Mouse (Mus musculus) yolk sac, embryonic 10.5 days (tissue): Measurements from ENCODE around the gene Zfp319.
"Not testable (repeated sequence)": the region's sequence is repeated elsewhere in the genome, so short reads cannot be mapped to it uniquely, and the experiment has no call there.

Experiments used
- DNase-seq: peaks from one replicate; pipeline ENCODE4 v3.0.0-alpha.2; 2017; ENCODE audit warnings: low spot score

Zfp319 gene

DNA sequence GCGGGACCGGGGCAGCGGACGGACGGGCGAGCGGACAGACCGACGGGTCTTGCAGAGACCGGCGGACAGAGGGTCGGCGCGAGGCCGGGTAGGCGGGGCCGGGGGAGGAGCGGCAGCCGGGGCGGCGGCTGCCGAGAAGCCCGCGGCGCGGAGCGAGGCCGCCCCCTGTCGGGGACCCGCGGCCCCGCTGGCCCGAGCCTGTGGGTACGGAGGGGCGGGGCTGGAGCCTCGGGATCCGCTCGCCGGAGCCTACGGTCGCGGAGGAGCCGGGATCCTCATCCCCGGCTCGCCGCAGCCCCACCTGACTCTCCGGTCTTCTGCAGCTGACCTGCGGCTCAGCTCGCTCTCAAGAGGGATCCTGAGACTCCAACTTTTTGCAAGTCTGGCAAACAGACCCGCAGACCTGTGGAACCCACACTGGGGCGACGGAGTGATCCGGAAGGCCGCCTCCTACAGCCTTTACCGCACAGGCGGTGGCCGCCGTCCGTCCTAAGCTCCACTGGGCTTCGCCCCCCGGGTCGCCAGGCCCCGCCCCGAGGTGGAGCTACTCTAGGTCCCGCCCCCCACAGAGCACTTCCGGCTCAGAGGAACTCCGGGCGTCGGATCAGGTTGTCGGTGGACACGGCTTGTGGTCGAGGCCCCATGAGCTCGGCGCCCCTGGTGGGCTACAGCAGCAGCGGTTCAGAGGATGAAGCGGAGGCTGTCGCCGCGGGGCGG lies at the start of gene Zfp319, which contains the start of gene Usb1:
Zfp319 (minus strand) TSS at position 231 of the 717 bp plus-strand sequence.
Usb1 (plus strand) TSS at position 565 of the 717 bp plus-strand sequence.
- DNase-seq, result peak; percentile 96

DNA sequence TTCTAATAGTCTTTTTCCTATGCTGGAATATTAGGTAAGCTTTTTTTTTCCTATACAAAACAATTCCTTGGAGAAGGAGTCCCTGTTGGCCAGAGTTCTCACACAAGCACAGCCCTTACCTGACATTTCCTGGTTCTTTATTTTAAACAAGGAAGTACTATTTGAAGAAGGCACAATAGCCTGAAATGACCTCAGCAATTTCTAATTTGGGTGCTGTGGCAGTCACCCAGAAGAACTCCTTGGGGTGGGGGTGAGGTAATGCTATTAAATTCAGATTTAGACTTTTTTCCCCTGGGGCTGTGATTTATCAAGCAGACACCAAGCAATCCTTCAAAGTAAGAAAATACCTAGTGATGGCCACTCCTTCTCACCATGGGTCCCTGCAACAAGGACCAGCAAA lies 49.2 kb upstream of the Zfp319 start:
- DNase-seq, result no peak

DNA sequence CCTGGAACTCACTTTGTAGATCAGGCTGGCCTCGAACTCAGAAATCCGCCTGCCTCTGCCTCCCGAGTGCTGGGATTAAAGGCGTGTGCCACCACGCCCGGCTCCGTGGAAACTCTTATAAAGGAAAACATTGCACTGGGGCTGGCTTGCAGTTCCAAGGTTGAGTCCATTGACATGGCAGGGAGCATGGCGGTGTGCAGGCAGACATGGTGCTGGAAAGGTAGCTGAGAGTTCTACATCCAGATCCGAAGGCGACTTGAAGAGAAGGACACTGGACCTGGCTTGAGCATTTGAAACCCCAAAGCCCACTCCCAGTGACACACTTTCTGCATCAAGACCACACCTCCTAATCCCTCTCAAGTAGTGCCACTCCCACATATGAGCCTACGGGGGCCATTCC lies 47.2 kb upstream of the Zfp319 start:
- not testable (repeated sequence) for DNase-seq

DNA sequence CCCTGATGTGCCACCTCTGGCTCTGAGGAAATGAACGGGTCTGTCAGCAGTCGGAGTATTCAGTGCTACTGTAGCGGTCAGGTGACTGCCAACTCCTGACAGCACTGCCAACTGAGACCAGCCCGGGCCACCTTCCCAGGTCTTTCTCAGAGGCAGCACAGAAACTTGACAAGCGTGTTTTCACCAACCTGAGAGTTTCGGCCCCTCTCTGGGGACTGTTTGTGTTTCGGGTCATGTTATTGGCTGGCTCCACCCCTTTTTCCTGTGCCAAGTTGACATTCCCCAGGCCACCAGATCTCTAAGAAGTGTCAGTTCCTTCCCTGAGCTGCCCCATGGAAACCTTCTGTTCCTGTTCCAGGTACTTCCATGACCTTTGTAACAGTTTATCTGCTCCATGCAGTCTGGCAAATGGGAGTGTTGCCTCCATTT lies 46.1 kb upstream of the Zfp319 start:
- DNase-seq, result no peak

DNA sequence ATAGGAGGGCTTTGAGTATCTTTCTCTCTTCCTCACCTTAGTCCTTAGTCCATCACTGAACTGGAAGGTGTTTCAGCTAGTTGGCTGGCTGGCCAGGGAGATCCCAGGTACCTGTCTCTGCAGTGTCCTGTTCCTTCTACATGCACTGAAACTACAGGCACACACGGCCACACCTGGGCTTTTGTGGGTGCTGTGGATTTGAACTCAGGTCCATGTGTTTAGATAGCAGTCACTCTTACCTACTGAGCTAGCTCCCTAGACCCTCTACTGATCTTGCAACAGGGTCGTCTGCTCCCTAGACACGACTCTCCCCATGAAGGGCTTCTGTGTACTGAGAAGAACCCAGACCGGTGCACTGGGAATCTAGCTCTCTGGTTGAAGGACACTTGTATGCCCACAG lies 45.4 kb upstream of the Zfp319 start:
- no peak for DNase-seq

DNA sequence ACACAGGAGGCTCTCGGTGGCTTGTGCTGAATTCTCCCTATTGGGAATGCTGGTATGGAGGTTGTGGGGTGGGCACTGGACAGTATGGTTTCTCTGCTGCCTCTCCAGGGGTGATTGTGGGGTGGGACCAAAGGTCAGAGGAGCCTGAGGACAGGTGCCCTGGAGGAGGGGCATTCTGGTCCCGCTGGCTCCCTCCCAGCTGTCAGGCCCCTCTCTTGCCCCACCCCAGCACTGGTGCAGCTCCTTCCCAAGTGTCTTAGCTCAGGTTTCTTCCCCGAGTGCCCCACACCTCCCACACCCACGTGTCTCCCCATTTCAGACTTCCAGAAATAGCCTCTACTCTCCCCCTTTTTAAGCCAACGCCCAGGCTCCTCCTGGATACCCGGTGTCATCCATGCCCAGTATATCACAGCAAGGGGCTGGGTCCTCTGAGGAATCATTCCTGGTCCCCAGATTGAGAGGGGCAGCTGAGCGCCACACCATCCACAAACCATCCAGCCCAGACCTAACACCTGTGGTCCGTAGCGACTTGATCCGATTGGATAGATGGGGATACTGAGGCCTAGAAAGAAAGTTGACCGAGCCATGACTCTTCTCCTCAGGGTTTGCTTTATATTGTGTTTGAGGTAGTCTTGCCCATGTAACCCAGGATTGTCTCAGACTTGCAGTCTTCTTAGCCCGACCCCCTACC lies 44.7 kb upstream of the Zfp319 start:
- DNase-seq, result no peak

DNA sequence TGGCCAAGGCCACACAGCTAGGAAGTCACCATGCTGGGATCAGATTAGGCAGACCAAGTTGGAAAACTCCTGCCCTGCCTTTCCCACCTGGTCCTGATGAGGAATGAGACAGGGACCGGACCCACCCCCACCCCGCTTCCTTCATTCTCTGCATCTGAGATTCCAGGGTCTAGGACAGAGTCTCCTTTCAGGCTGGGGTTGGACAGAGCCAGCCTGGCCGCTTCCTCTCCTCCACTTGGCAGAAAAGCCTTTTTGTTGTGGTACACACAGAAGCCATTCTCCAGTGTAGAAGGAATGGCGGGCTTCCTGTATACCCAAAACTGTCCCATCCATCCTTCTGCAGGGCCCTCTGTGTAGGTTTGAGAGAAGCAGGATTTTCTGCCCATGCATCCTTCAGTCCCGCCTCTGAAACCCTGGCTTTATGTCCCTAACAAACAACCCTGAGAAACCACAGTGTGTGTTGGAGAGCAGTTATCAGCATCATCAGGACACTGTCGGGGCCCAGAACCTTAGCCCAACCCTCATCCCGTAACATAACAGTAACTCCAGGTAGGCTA lies 43.7 kb upstream of the Zfp319 start:
- no peak for DNase-seq

DNA sequence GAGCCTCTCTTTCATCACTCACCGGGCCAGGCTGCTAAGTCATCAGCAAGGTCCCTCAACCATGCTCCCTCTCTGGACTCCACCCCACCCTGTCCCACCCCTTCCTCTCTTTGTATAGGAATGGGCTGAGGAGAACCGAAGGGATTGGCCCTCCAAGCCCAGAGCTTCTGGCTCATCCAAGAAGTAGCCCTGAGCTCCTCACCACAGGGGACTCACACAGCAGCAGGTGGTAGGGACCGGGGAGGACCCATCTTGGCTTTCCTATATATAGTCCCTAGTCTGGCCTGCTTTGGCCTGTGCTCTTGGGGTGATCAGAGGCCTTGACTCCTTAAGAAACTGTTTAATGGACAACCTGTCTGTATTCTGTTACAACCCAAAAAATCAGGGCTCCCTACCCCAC lies 42.7 kb upstream of the Zfp319 start:
- DNase-seq, result no peak

DNA sequence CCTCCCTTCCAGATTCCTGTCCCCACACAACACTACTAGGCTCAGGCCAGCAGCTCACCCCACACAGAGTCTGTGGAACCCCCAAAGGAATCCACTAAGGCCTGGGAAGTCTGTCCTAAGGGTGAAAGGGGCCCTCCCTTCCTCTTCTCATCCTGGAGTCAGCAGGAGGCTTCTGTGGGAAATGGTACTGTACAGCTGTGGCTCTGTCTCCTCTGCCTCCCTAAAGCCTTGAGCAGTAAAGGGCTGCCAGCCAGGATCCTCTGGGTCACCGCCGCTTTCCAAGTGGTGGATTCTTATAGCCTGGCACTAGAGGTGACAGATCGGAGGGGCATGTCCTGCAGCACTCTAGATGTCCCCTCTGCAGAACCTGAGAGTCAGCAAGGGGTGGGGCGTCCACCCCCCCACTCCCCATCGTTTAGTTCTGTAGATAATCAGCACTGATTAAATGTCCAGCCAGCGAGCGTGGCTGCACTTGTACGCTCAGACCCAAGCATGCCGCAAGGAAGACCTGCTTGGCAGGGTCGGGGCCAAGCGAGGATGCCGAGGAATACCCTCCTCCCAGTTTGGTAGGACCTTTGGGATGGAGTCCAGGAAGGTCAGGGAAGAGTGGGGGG lies 41.7 kb upstream of the Zfp319 start:
- DNase-seq, result no peak

DNA sequence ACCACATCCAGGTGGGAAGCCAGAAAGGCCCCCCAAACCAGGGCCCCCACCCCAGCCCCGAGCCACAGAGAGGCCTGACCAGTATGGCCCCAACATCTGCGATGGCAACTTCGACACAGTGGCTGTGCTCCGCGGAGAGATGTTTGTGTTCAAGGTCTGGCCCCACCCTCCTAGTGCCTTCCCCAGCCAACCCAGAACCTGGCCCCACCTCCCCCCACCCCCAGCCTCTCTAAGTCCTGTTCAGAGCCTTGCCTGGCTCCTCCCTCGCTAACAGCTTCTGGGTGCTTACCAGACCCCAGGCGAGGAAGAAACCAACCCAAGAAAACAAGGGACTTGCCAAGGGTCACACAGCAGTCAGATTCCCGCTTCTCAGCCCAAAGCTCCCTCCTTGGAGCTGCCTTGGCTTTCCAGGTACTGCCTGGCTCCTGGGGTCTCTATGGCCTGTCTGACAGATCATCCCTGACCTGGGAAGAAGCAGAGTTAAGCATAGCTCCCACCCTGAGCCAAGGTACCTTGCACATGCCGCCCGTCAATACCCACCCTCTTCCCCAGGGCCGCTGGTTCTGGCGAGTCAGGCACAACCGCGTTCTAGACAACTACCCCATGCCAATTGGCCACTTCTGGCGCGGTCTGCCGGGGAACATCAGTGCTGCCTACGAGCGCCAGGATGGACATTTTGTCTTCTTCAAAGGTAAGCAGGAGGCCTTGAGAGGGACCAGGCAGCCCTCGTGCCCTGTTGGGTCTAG lies 38.0 kb upstream of the Zfp319 start:
- DNase-seq, result peak; percentile 76

DNA sequence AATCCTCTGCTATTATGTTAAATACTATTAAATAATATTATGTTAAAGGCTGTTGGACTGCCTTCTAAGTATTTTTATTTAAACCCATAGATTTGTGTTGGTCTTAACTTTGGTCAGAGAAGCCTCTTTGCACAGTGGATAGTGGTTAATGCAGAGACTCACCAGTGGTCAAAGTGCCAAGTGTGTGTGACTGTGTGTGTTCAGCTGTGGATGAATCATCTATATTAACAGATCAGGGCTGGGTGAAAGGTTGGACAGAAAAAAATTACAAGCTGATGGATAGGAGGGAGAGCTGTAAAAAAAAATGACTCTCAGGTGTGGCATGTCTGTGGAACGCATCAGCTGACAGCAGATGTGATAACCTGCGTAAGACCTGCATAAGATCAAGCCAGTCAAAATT lies 32.1 kb upstream of the Zfp319 start:
- DNase-seq, result no peak

DNA sequence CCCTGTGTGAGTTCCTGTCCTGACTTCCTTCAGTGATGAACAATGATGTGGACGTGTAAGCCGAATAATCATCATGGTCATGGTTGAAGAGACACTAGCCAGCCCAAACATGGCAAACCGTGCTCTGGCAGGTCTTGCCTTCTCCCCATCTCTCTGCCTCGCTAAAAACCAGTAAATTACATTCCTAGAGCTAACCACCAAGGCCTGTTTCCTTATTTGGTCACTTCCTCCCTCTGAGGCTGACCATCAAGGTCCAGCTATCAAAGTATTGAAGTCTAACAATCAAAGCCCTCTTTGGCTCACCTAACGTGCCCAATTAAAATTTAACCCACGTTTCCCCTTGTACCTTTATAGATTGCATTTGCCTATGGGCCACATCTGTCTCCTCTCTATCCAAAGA lies 30.5 kb upstream of the Zfp319 start:
- no peak for DNase-seq

DNA sequence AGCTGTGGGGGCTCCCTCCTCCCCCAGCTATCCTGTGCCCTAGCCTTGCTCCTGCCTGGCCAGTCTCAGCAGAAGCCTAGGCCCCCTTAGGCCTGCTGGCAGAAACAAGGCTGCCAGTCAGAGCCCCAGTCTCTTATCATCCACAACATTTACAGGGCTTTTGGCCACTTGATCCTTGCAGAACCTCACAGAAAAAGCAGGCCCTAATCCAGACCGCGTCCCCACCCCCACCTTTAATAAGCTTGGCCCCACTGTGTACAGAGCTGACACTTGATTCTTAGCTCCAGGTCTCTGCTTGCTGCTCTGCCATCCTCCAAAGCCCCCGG lies 29.2 kb upstream of the Zfp319 start:
- DNase-seq, result no peak

DNA sequence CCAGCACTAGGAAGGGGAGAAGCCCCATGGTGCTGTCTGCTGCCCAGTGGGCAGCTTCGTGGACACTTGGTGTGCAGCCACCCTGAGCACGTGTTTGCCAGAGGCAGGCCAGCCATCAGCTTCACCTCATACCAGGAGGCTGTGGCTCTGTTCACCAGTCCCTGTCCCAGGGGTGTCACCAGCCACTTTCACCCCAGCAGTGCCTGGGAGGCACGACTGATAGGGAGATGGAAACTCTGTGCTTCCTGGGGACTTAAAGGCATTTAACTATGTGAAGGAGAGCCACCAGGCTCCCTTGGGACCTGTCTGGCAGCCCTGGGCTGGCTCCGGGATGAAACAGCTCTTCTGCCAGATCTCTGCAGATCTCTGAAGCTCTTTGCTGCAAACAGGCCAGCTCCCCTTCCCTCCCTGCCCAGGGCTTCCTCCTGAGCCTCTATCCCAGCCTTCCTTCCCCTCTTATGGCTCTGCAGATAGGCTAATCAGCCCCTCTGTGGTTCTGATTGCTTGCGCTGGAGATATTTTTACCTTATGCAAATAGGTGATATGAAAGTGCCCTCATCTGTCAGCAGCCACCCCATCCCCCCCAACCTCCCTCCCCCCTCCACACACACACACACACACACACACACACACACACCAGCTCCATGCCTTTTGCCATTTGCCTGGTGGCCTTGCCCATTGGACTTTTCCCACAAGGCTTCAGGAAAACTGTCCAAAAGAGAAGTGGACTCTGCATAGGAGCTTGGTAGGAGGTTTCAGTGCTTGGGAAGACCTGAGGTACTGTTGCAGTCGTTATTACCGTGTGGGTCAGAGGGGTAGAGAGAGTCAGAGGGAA lies 28.6 kb upstream of the Zfp319 start:
- no peak for DNase-seq

DNA sequence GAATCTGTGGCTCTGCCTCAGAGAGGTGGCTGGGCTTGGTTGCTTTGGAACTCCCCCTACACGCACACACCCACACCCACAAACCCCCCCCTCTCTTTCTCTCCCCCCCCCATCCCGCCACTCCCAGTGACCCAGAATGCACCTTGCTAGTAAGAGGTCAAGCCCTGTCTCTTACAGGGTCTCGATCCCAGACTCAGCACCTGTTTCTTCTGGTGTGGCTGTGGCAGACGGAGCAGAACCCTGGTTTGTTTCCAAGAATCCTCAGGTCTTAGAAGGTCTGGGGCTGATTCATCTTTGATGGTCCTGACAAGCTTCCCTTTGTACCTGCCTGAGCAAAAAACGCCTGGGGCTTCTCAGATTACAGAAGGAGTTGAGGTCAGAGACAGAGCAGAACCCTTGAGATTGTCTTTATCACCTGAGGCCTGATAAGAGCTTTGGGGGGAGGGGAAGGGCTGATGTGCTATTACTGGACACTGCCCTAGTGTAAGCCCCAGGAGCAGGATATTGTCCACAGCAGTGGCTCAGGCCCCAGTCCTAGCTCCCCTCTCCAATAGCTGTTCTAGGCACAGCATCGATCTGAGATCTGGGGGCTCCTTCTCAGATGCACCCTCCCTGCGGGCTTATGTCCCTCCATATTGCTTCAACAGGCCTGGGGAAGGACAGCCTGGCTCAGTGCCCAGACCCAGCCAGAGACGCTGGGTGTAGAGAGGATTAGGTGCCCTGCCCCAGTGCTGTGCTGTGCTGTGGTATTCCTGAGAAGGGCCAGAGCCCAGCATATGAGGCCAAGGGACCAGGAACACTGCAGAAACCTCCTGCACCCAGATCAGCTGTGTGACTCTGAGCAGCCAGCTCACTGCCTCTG lies 27.0 kb upstream of the Zfp319 start:
- DNase-seq, result peak; percentile 83

DNA sequence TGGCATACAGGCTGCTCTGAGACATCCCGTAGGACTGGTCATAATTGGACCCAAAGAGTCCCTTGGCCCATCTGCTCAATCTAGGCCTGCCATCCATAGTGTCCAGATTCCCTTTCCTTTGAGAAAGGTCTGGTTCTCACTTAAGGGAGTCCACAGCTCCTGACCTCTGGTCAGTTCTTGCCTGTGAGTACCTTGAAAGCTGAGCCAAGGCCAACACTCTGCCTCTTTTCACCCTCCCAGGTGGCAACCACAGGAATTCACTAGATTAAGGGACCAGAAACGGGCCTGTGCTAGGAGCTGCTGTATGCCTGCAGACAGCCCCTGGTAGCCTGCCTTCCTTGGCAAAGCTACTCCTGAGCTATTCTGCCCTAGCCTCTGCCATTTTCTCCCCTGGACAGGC lies 22.9 kb upstream of the Zfp319 start:
- DNase-seq, result no peak

DNA sequence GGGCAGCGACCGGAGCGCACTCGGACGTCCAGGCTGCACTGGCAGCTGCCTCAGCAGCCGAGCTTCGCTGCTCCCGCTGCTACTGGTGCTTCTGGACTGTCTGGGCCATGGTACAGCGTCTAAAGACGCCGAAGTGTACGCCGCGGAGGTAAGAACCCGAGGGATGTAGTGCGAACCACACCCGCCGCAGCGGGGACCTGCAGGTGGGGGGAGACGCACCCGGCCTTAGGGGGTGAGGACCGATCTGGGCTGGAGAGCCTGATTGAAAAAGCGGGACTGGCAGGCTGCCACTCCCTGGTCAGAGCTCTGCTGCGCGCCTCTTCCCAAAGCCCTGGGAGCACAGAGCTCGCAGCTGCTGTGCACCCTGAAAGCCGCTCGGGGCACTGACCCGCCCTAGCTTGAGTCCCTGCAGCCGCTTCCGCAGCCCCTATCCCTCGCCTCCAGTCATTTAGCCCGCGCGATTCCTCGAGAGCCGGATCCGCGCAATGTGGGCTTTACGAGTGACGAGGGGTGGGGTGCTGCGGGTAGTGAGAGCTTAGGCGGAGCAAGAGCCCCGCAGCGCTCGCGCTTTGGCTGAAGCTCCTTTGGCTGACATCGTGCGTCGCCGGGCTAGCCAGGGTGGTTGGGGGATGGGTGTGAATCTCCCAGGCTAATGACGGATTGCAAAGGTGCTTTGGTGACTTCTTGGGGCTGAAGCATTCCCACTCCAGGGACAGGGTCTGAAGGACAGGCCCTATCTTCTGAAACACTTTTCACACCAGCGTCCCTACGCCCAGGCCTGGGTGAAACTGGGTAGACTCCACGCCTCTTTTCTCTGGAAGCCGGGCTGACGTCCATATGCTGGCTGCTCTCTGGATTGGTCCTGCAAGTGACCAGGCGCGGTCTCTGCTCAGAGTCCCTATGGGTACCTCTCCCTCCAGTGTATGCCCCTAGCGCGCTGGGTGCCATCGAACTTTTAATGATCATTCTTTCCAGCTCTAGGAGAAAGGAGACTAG lies 21.4 kb upstream of the Zfp319 start:
- DNase-seq, result peak; percentile 62

DNA sequence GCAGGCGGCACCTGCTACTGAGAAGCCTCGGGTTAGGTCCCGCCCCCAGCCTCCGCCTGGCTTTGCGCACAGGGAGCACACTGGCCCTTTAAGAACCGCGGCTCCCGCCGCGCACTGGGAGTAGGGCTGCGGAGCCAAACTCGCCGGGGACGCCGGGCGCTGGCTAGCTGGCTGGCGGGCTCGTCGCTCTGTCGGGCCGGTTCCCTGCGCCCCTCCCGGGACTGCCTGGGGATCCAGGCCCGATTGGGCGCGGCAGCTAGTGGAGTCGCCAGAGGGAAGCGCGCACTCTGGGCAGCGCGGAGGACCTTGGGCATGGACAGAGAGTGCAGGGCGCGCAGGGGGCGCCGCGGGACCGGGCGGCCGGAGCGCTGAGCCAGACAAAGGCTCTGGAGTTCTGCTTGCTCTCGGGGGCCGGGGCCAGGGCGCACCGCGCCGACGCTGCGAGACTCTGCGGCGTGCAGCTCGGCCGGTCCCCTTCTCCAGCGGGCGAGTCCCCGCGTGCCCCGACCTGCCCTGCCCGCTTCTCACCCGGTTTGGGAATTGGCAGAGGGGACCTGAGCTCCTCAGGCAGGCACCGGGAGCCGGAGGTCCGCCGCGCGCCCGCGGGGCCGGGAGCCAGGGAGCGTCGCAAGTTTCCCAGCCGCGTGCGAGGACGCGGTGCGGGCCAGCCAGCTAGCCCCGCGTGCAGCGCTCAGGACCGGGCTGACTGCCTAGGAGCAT lies 20.6 kb upstream of the Zfp319 start, which contains the start of gene Mmp15:
Mmp15 (plus strand) TSS at position 118 of the 720 bp plus-strand sequence.
- DNase-seq, result peak; percentile 81
